Mouse (Mus musculus) adrenal gland, postnatal 14 days (tissue): ENCODE data around the gene Map4. TPM values are rescaled to one million over a fixed set of nuclear protein-coding genes. Genes with fewer than 3 reads are reported as not detected.
"Not testable (repeated sequence)": the region's sequence is repeated elsewhere in the genome, so short reads cannot be mapped to it uniquely, and the experiment has no call there.

ENCODE experiments used
- DNase-seq: peaks from one replicate; pipeline ENCODE4 v3.0.0; 2021; ENCODE audit warnings: mixed read lengths
- total RNA-seq: library from RNA; stranded (reverse); gene quantifications from 2 replicates; pipeline ENCODE4 v1.2.3, GENCODE M21; 2021

The Map4 gene
- total RNA-seq, 1 experiment from 2014 or later: 85.4 TPM

- no peak for DNase-seq
Observed at GRCm38 (mm10) chr9:110064641-110065040, 133.4 kb downstream of the Map4 start.

GRCm38 (mm10) chr9:110068745-110069144 lies 137.5 kb downstream of the Map4 start:
- DNase-seq: peak; percentile 69

- peak; percentile 83 for DNase-seq
Observed at GRCm38 (mm10) chr9:110070358-110070757, 139.1 kb downstream of the Map4 start.

- DNase-seq: no peak
Observed at GRCm38 (mm10) chr9:110071011-110071410, 139.8 kb downstream of the Map4 start.

- DNase-seq: peak; percentile 88
Observed at GRCm38 (mm10) chr9:110071843-110072242, 140.6 kb downstream of the Map4 start.

- DNase-seq: not testable (repeated sequence)
Observed at GRCm38 (mm10) chr9:110076468-110076867, 145.2 kb downstream of the Map4 start.

- DNase-seq: no peak
Observed at GRCm38 (mm10) chr9:110081066-110081465, 149.8 kb downstream of the Map4 start.

GRCm38 (mm10) chr9:110084201-110084964 lies 153.1 kb downstream of the Map4 start:
- DNase-seq: peak; percentile 29

GRCm38 (mm10) chr9:110085693-110086092 lies 154.4 kb downstream of the Map4 start:
- DNase-seq: no peak

- DNase-seq: peak; percentile 51
Observed at GRCm38 (mm10) chr9:110093303-110093702, 162.0 kb downstream of the Map4 start.

GRCm38 (mm10) chr9:110094761-110095160 lies 163.5 kb downstream of the Map4 start:
- no peak for DNase-seq

GRCm38 (mm10) chr9:110097791-110098190 lies 166.5 kb downstream of the Map4 start:
- DNase-seq: no peak

- DNase-seq: peak; percentile 98
Observed at GRCm38 (mm10) chr9:110100627-110101600, 169.7 kb downstream of the Map4 start.

GRCm38 (mm10) chr9:110116353-110116976 lies 185.2 kb downstream of the Map4 start:
- DNase-seq: no peak

- peak; percentile 93 for DNase-seq
Observed at GRCm38 (mm10) chr9:110116977-110117778, 185.9 kb downstream of the Map4 start, which contains the start of gene Smarcc1. Smarcc1 (plus strand) TSS chr9:110117708.

- DNase-seq: no peak
Observed at GRCm38 (mm10) chr9:110117779-110118139, 186.5 kb downstream of the Map4 start, which contains the start of gene Dhx30. Dhx30 (minus strand) TSS chr9:110117830.

- no peak for DNase-seq
Observed at GRCm38 (mm10) chr9:110118249-110118648, 187.0 kb downstream of the Map4 start.

GRCm38 (mm10) chr9:110121424-110121823 lies 190.2 kb downstream of the Map4 start:
- DNase-seq: no peak

- no peak for DNase-seq
Observed at GRCm38 (mm10) chr9:110123322-110123721, 192.1 kb downstream of the Map4 start.

GRCm38 (mm10) chr9:110124008-110124540 lies 192.8 kb downstream of the Map4 start:
- not testable (repeated sequence) for DNase-seq

- no peak for DNase-seq
Observed at GRCm38 (mm10) chr9:110130896-110131524, 199.8 kb downstream of the Map4 start.
